Mouse (Mus musculus) cerebellum, adult 2 months (tissue): ENCODE data around the gene Vps51. TPM values are rescaled to one million over a fixed set of nuclear protein-coding genes. Genes with fewer than 3 reads are reported as not detected.
A peak's percentile ranks its signal among the peaks of the same experiment; 100 is the strongest.

Experiments used
- DNase-seq, 2 experiments: peaks; one replicate each; pipeline ENCODE4 v3.0.0; 2021
- H3K27ac ChIP-seq: fragments of 200-500 bp; 2 replicates; pipeline ENCODE4 v1.5.1; 2012; ENCODE audit warnings: low read length, control low read depth, inconsistent platforms; ENCODE audit not compliant: insufficient read depth
- H3K27me3 ChIP-seq: fragments of 200-500 bp; 2 replicates; pipeline ENCODE4 v1.6.1; 2012; ENCODE audit warnings: inconsistent platforms, mild to moderate bottlenecking, low read length, moderate library complexity; ENCODE audit not compliant: control insufficient read depth, insufficient read depth
- H3K4me1 ChIP-seq: fragments of 200-500 bp; 2 replicates; pipeline ENCODE4 v1.6.1; 2011; ENCODE audit warnings: low read length; ENCODE audit not compliant: control insufficient read depth, insufficient read depth
- H3K4me3 ChIP-seq: fragments of 200-500 bp; replicated peaks from 2 replicates; pipeline ENCODE3; 2011; ENCODE audit warnings: mild to moderate bottlenecking, low read depth, low read length, control low read depth; ENCODE audit not compliant: insufficient read depth
- CTCF ChIP-seq: fragments of 200-500 bp; IDR thresholded peaks from 2 replicates; pipeline ENCODE4 v1.5.1; 2011; ENCODE audit warnings: low read depth, mild to moderate bottlenecking, control low read depth, low read length, moderate library complexity, borderline replicate concordance; ENCODE audit not compliant: insufficient read depth
- POLR2A ChIP-seq: fragments of 200-500 bp; IDR thresholded peaks from 2 replicates; pipeline ENCODE4 v1.6.1; 2011; ENCODE audit warnings: low read length, control low read depth, borderline replicate concordance; ENCODE audit not compliant: insufficient read depth
- WGBS: fragments of 180-500 bp; shearing (Covaris S2); methylation state at CpG from one replicate; pipeline ENCODE4 v1.1.7; 2018; 5-methylcytosine and 5-hydroxymethylcytosine counted together
- polyA plus RNA-seq: library from polyadenylated mRNA; depleted of rRNA; stranded (reverse); fragments of >200 nt; gene quantifications from 2 replicates; pipeline ENCODE4 v1.2.3, GENCODE M21; 2012; rRNA removed

Vps51 gene
- polyA plus RNA-seq, 1 experiment = 108 TPM

- WGBS = 67% methylated on average over 8 of the region's 8 CpGs
- no peak for DNase-seq
- Histone ChIP-seq H3K4me3 (no peak overlapping the region), H3K4me1 (no peaks in the 10 kb centered on the region), H3K27me3 (no peaks in the 10 kb centered on the region), H3K27ac (no peak overlapping the region)
- TF ChIP-seq POLR2A (no peak), CTCF (no peak)
Observed at GRCm38 (mm10) chr19:6023059-6023458, 54.0 kb downstream of the Vps51 start.

- Histone ChIP-seq H3K27me3 (no peaks in the 10 kb centered on the region), H3K4me3 (no peak overlapping the region), H3K27ac (no peak overlapping the region), H3K4me1 (no peaks in the 10 kb centered on the region)
- TF ChIP-seq POLR2A (no peak), CTCF (no peak)
- 54% methylated on average over 3 of the region's 3 CpGs for WGBS
- no peak for DNase-seq
Observed at GRCm38 (mm10) chr19:6020276-6020675, 56.8 kb downstream of the Vps51 start.

- 33% methylated on average over 15 of the region's 15 CpGs for WGBS
- TF ChIP-seq POLR2A (no peak), CTCF (peak; percentile 93)
- Histone ChIP-seq H3K4me1 (no peaks in the 10 kb centered on the region), H3K4me3 (no peak overlapping the region), H3K27me3 (no peaks in the 10 kb centered on the region), H3K27ac (no peak overlapping the region)
- DNase-seq = peak; percentile 82 to 89
Observed at GRCm38 (mm10) chr19:6018142-6019089, 58.6 kb downstream of the Vps51 start.

Other genes starting within 250 kb of the Vps51 start
- gene Frmd8, start 202.0 kb downstream of the Vps51 start, polyA plus RNA-seq = 23.4 and 28.3 TPM in 2 replicates
- gene Slc25a45, start 199.4 kb downstream of the Vps51 start, polyA plus RNA-seq = 4.3 and 5.0 TPM in 2 replicates
- gene Tigd3, start 183.1 kb downstream of the Vps51 start, polyA plus RNA-seq = 5.1 and 5.6 TPM in 2 replicates
- gene Dpf2, start 164.2 kb downstream of the Vps51 start, polyA plus RNA-seq = 136 and 141 TPM in 2 replicates
- 23.8 and 25.2 TPM in 2 replicates for gene Cdc42ep2, start 152.4 kb downstream of the Vps51 start, polyA plus RNA-seq
- gene Pola2, start 113.0 kb downstream of the Vps51 start, polyA plus RNA-seq = 16.8 and 19.7 TPM in 2 replicates
- gene Slc22a20, start 91.1 kb downstream of the Vps51 start, polyA plus RNA-seq = not detected in 2 replicates
- gene Capn1, start 61.3 kb downstream of the Vps51 start, polyA plus RNA-seq = 27.0 and 27.3 TPM in 2 replicates
- gene Syvn1, start 30.7 kb downstream of the Vps51 start, polyA plus RNA-seq = 34.5 and 34.8 TPM in 2 replicates
- gene Mrpl49, start 19.4 kb downstream of the Vps51 start, polyA plus RNA-seq = 48.7 and 51.5 TPM in 2 replicates
- gene Fau, start 19.4 kb downstream of the Vps51 start, polyA plus RNA-seq = 792 and 828 TPM in 2 replicates
- gene Znhit2, start 16.0 kb downstream of the Vps51 start, polyA plus RNA-seq = 50.8 and 51.5 TPM in 2 replicates
- 50.8 and 51.6 TPM in 2 replicates for gene Tm7sf2, start 8.9 kb downstream of the Vps51 start, polyA plus RNA-seq
- gene Tmem262, start 2.8 kb upstream of the Vps51 start, polyA plus RNA-seq = 0.59 TPM in 1 of 2 replicates, not detected in the other
- 0.78 and 1.3 TPM in 2 replicates for gene Gm28374, start 5.0 kb upstream of the Vps51 start, polyA plus RNA-seq
- gene Zfpl1, start 7.7 kb upstream of the Vps51 start, polyA plus RNA-seq = 79.2 and 84.9 TPM in 2 replicates
- gene Cdca5, start 7.8 kb upstream of the Vps51 start, polyA plus RNA-seq = 0.14 and 0.20 TPM in 2 replicates
- gene AC131692.1, start 17.2 kb upstream of the Vps51 start, polyA plus RNA-seq = not detected in 2 replicates
- gene Naaladl1, start 28.6 kb upstream of the Vps51 start, polyA plus RNA-seq = 0.05 and 0.24 TPM in 2 replicates
- gene Sac3d1, start 41.4 kb upstream of the Vps51 start, polyA plus RNA-seq = 33.8 and 35.9 TPM in 2 replicates
- 66.7 and 67.9 TPM in 2 replicates for gene Snx15, start 51.1 kb upstream of the Vps51 start, polyA plus RNA-seq
- 0.29 and 0.54 TPM in 2 replicates for gene Batf2, start 63.8 kb upstream of the Vps51 start, polyA plus RNA-seq
- 174 and 188 TPM in 2 replicates for gene Arl2, start 64.3 kb upstream of the Vps51 start, polyA plus RNA-seq
- 0.08 TPM in 2 replicates for gene Majin, start 107.2 kb upstream of the Vps51 start, polyA plus RNA-seq
- gene Gpha2, start 149.1 kb upstream of the Vps51 start, polyA plus RNA-seq = 0.21 TPM in 1 of 2 replicates, not detected in the other
- 243 and 258 TPM in 2 replicates for gene Ppp2r5b, start 158.6 kb upstream of the Vps51 start, polyA plus RNA-seq
- 40.8 and 41.1 TPM in 2 replicates for gene Atg2a, start 164.4 kb upstream of the Vps51 start, polyA plus RNA-seq
- 168 and 220 TPM in 2 replicates for gene Ehd1, start 199.5 kb upstream of the Vps51 start, polyA plus RNA-seq
- gene Cdc42bpg, start 229.2 kb upstream of the Vps51 start, polyA plus RNA-seq = 33.1 and 36.5 TPM in 2 replicates